Mouse (Mus musculus) activated CD4-positive, CD25-positive, alpha-beta regulatory T cell, adult 9 weeks (primary cell): ENCODE measurements around the gene Ltc4s. TPM values are rescaled to one million over a fixed set of nuclear protein-coding genes. Genes with fewer than 3 reads are reported as not detected.

Experiments used
- polyA plus RNA-seq: library from polyadenylated mRNA; unstranded; fragments of 100-300 nt; shearing (Covaris generic); gene quantifications from one replicate; pipeline ENCODE4 v1.2.1, GENCODE M21; 2017

The Ltc4s gene
- 1.8 TPM for polyA plus RNA-seq

GRCm38 (mm10) chr11:50238324-50238723 lies at the start of gene Ltc4s:
Gene Ltc4s (minus strand): TSS chr11:50238616.

GRCm38 (mm10) chr11:50210505-50211151 lies 27.8 kb downstream of the Ltc4s start, which contains the start of the genes Sqstm1 and Mgat4b:
Gene Sqstm1 (minus strand): TSS chr11:50210827.
Gene Mgat4b (plus strand): TSS chr11:50210890.

Other genes with a start within 250 kb of the Ltc4s start
- 4.2 TPM for gene Rnf130, start 213.3 kb downstream of the Ltc4s start, polyA plus RNA-seq
- gene Tbc1d9b, start 107.2 kb downstream of the Ltc4s start, polyA plus RNA-seq: 55.6 TPM
- 4.8 TPM for gene Mrnip, start 64.2 kb downstream of the Ltc4s start, polyA plus RNA-seq
- gene Sqstm1, start 27.8 kb downstream of the Ltc4s start, polyA plus RNA-seq: 375 TPM
- gene Mgat4b, start 27.7 kb downstream of the Ltc4s start, polyA plus RNA-seq: 2.5 TPM
- 2.0 TPM for gene Maml1, start 53.7 kb upstream of the Ltc4s start, polyA plus RNA-seq
- 251 TPM for gene Canx, start 87.1 kb upstream of the Ltc4s start, polyA plus RNA-seq
- gene Cby3, start 115.8 kb upstream of the Ltc4s start, polyA plus RNA-seq: not detected
- gene Hnrnph1, start 138.4 kb upstream of the Ltc4s start, polyA plus RNA-seq: 273 TPM
- gene Rufy1, start 192.5 kb upstream of the Ltc4s start, polyA plus RNA-seq: 8.8 TPM